Mouse (Mus musculus) megakaryocyte, embryonic 14.5 days (primary cell): Measurements from ENCODE around the gene Cluh. TPM values are rescaled to one million over a fixed set of nuclear protein-coding genes. Genes with fewer than 3 reads are reported as not detected.

Experiments used
- H3K27me3 ChIP-seq: replicated peaks from 2 replicates; pipeline ENCODE3; 2012; ENCODE audit warnings: inconsistent platforms
- H3K36me3 ChIP-seq: replicated peaks from 2 replicates; pipeline ENCODE3; 2012; ENCODE audit warnings: low read length, inconsistent platforms, mixed read lengths
- H3K4me1 ChIP-seq: 2 replicates; pipeline ENCODE4 v1.6.1; 2012; ENCODE audit warnings: inconsistent platforms
- H3K4me3 ChIP-seq: replicated peaks from 2 replicates; pipeline ENCODE3; 2012; ENCODE audit warnings: moderate library complexity, mild to moderate bottlenecking, inconsistent platforms
- H3K9me3 ChIP-seq: 2 replicates; pipeline ENCODE4 v1.6.1; 2012; ENCODE audit warnings: inconsistent platforms
- FLI1 ChIP-seq: IDR thresholded peaks from 2 replicates; pipeline ENCODE4 v1.6.1; 2012; ENCODE audit warnings: low read length, inconsistent platforms, mixed read lengths
- GATA1 ChIP-seq: IDR thresholded peaks from 3 replicates; pipeline ENCODE4 v1.6.1; 2012; ENCODE audit warnings: mixed read lengths, low read length, inconsistent platforms, borderline replicate concordance
- polyA plus RNA-seq: library from polyadenylated mRNA; stranded (reverse); fragments of >175 nt; gene quantifications from 2 replicates; pipeline ENCODE4 v1.2.3, GENCODE M21; 2012; ENCODE audit warnings: low replicate concordance; ENCODE audit not compliant: insufficient read depth

The Cluh gene
- polyA plus RNA-seq, 1 experiment, result 8.3 TPM

GRCm38 (mm10) chr11:74671839-74672238, 22.5 kb downstream of the Cluh start:
- peaks cover 56% of the 10 kb centered on the region for H3K4me1 ChIP-seq
- TF ChIP-seq FLI1 (no peak), GATA1 (no peak)
- H3K9me3 ChIP-seq, result no peaks in the 10 kb centered on the region
- no peak overlapping the region for H3K4me3 ChIP-seq
- no peaks in the 10 kb centered on the region for H3K27me3 ChIP-seq
- peaks cover 96% of the 10 kb centered on the region for H3K36me3 ChIP-seq

GRCm38 (mm10) chr11:74672901-74673513, 23.7 kb downstream of the Cluh start:
- no peak for TF ChIP-seq GATA1
- TF ChIP-seq FLI1, result no peak
- no peak overlapping the region for H3K4me3 ChIP-seq
- no peaks in the 10 kb centered on the region for H3K9me3 ChIP-seq
- peaks cover 96% of the 10 kb centered on the region for H3K36me3 ChIP-seq
- peaks cover 60% of the 10 kb centered on the region for H3K4me1 ChIP-seq
- H3K27me3 ChIP-seq, result no peaks in the 10 kb centered on the region

GRCm38 (mm10) chr11:74673561-74673960, 24.3 kb downstream of the Cluh start:
- TF ChIP-seq GATA1 (no peak), FLI1 (no peak)
- Histone ChIP-seq H3K9me3 (no peaks in the 10 kb centered on the region), H3K27me3 (no peaks in the 10 kb centered on the region), H3K4me3 (peak overlapping the region; percentile 60), H3K4me1 (peaks cover 62% of the 10 kb centered on the region), H3K36me3 (peaks cover 96% of the 10 kb centered on the region)

GRCm38 (mm10) chr11:74674713-74675112, 25.4 kb downstream of the Cluh start:
- H3K4me3 ChIP-seq, result no peak overlapping the region
- TF ChIP-seq FLI1 (no peak), GATA1 (no peak)
- H3K36me3 ChIP-seq, result peaks cover 95% of the 10 kb centered on the region
- no peaks in the 10 kb centered on the region for H3K9me3 ChIP-seq
- peaks cover 62% of the 10 kb centered on the region for H3K4me1 ChIP-seq
- H3K27me3 ChIP-seq, result no peaks in the 10 kb centered on the region

GRCm38 (mm10) chr11:74675156-74675555, 25.9 kb downstream of the Cluh start:
- Histone ChIP-seq H3K4me3 (no peak overlapping the region), H3K27me3 (no peaks in the 10 kb centered on the region), H3K4me1 (peaks cover 60% of the 10 kb centered on the region), H3K9me3 (no peaks in the 10 kb centered on the region), H3K36me3 (peaks cover 95% of the 10 kb centered on the region)
- TF ChIP-seq GATA1 (no peak), FLI1 (no peak)

DNA sequence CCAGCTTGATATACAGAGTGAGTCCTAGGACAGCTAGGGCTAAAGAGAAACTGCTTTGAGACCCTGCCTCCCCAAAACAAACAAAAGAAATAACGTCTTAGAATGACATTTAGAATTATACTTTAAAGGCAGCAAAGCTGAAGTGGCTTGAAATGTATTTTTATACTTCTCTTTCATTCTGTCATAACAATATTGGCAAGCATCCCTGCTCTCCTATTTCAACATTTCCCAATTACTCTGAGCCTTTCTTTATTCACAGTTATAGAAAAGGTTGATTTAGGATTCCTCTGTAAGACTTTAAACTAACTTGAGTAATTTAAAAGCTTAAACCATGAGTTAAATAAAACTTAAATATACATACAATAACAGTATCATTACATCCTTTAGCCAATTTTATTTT, 42.9 kb downstream of the Cluh start:
- no peaks in the 10 kb centered on the region for H3K9me3 ChIP-seq
- no peak overlapping the region for H3K4me3 ChIP-seq
- TF ChIP-seq GATA1 (no peak), FLI1 (no peak)
- H3K36me3 ChIP-seq, result peaks cover 83% of the 10 kb centered on the region
- peaks cover 7% of the 10 kb centered on the region; the same call in 1 of the 2 replicates for H3K4me1 ChIP-seq
- no peaks in the 10 kb centered on the region for H3K27me3 ChIP-seq

- Histone ChIP-seq H3K4me3 (no peak overlapping the region), H3K4me1 (peaks cover 30% of the 10 kb centered on the region), H3K9me3 (no peaks in the 10 kb centered on the region), H3K27me3 (no peaks in the 10 kb centered on the region), H3K36me3 (peaks cover 59% of the 10 kb centered on the region)
- no peak for TF ChIP-seq GATA1
- no peak for TF ChIP-seq FLI1
Measured at GRCm38 (mm10) chr11:74699505-74699904, 50.2 kb downstream of the Cluh start.

- no peaks in the 10 kb centered on the region for H3K9me3 ChIP-seq
- H3K27me3 ChIP-seq, result no peaks in the 10 kb centered on the region
- H3K36me3 ChIP-seq, result peaks cover 25% of the 10 kb centered on the region
- no peak overlapping the region for H3K4me3 ChIP-seq
- TF ChIP-seq GATA1 (no peak), FLI1 (no peak)
- peaks cover 48% of the 10 kb centered on the region for H3K4me1 ChIP-seq
Measured at GRCm38 (mm10) chr11:74704068-74704467, 54.8 kb downstream of the Cluh start.

GRCm38 (mm10) chr11:74708781-74709180, 59.5 kb downstream of the Cluh start:
- Histone ChIP-seq H3K9me3 (no peaks in the 10 kb centered on the region), H3K36me3 (peaks cover 27% of the 10 kb centered on the region), H3K4me3 (no peak overlapping the region), H3K27me3 (no peaks in the 10 kb centered on the region), H3K4me1 (peaks cover 52% of the 10 kb centered on the region)
- TF ChIP-seq FLI1 (no peak), GATA1 (no peak)

DNA sequence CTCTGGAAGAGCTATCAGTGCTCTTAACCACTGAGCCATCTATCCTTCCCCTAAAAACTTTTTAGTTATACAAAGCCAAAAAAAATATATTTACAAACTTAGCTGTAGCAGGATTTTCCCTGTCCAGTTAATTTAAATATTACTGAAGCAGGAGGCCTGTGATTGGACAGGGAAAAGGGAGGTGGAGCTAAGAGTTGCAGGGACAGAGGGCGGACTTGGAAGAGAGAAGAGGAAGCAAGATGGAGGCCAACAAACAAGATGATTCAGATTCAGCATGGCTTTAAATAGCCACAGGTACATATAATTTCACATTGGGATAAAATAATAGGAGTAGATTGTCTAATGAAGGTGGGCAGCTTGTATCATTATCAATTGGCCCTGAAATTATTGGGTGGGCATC, 61.4 kb downstream of the Cluh start:
- Histone ChIP-seq H3K36me3 (peaks cover 29% of the 10 kb centered on the region), H3K9me3 (no peaks in the 10 kb centered on the region), H3K4me3 (no peak overlapping the region), H3K4me1 (peaks cover 60% of the 10 kb centered on the region), H3K27me3 (no peaks in the 10 kb centered on the region)
- TF ChIP-seq FLI1 (no peak), GATA1 (no peak)
